Mouse (Mus musculus) midbrain, postnatal 0 days (tissue): Measurements from ENCODE around the gene Gdf3. TPM values are rescaled to one million over a fixed set of nuclear protein-coding genes. Genes with fewer than 3 reads are reported as not detected.

Source experiments
- ATAC-seq: fragments of 200-750 bp; cut with Nextera tagmentation; 2 replicates; pipeline ENCODE4 v1.8.0; 2017; ENCODE audit warnings: moderate number of reproducible peaks, mild to moderate bottlenecking, moderate TSS enrichment, moderate library complexity; ENCODE audit not compliant: low FRiP score
- DNase-seq: peaks from one replicate; pipeline ENCODE4 v3.0.0-alpha.2; 2015; ENCODE audit warnings: low spot score
- H3K27ac ChIP-seq: fragments of 300-500 bp; sonication (generic); 2 replicates; pipeline ENCODE4 v1.5.1; 2014; ENCODE audit warnings: low read depth, mild to moderate bottlenecking, low read length, mixed read lengths
- H3K27me3 ChIP-seq: fragments of 300-500 bp; sonication (generic); 2 replicates; pipeline ENCODE4 v1.6.1; 2014; ENCODE audit warnings: low read length, control low read depth, mixed read lengths; ENCODE audit not compliant: insufficient read depth
- H3K36me3 ChIP-seq: fragments of 300-500 bp; sonication (generic); 2 replicates; pipeline ENCODE4 v1.6.1; 2014; ENCODE audit warnings: low read length, control low read depth, mixed read lengths; ENCODE audit not compliant: insufficient read depth
- H3K4me1 ChIP-seq: fragments of 300-500 bp; sonication (generic); 2 replicates; pipeline ENCODE4 v1.6.1; 2014; ENCODE audit warnings: mild to moderate bottlenecking, control low read depth, antibody characterized with exemption, low read length, mixed read lengths; ENCODE audit not compliant: insufficient read depth
- H3K4me2 ChIP-seq: fragments of 300-500 bp; sonication (generic); 2 replicates; pipeline ENCODE4 v1.6.1; 2014; ENCODE audit warnings: low read depth, mild to moderate bottlenecking, low read length, mixed read lengths; ENCODE audit not compliant: poor library complexity, severe bottlenecking
- H3K4me3 ChIP-seq: fragments of 300-500 bp; sonication (generic); 2 replicates; pipeline ENCODE4 v1.5.1; 2014; ENCODE audit warnings: low read depth, mild to moderate bottlenecking, low read length, moderate library complexity
- H3K9ac ChIP-seq: fragments of 300-500 bp; sonication (generic); replicated peaks from 2 replicates; pipeline ENCODE4 v1.6.1; 2014; ENCODE audit warnings: mild to moderate bottlenecking, low read length, moderate library complexity, mixed read lengths; ENCODE audit not compliant: poor library complexity, severe bottlenecking
- H3K9me3 ChIP-seq: fragments of 300-500 bp; sonication (generic); 2 replicates; pipeline ENCODE4 v1.6.1; 2016; ENCODE audit warnings: low read length, control low read depth
- CTCF ChIP-seq: IDR thresholded peaks from 2 replicates; pipeline ENCODE4 v1.5.1; 2016; ENCODE audit warnings: antibody characterized with exemption, mild to moderate bottlenecking
- WGBS: fragments of 180-500 bp; shearing (Covaris S2); extraction: QIAGEN DNeasy Blood & Tissue Kit; methylation state at CpG from one replicate; pipeline ENCODE4 v1.1.7; 2014; 5-methylcytosine and 5-hydroxymethylcytosine counted together
- polyA plus RNA-seq: library from polyadenylated mRNA; unstranded; fragments of >200 nt; fragmentation: Nextera tagmentation; extraction: Ambion mirVana; gene quantifications from 2 replicates; pipeline ENCODE4 v1.2.1, GENCODE M21; 2015
- total RNA-seq: library from RNA; depleted of rRNA; stranded (reverse); fragments of >200 nt; gene quantifications from 2 replicates; pipeline ENCODE4 v1.2.3, GENCODE M21; 2014

The Gdf3 gene
- total and polyA plus RNA-seq, 2 experiments from 2014 or later, result not detected

DNA sequence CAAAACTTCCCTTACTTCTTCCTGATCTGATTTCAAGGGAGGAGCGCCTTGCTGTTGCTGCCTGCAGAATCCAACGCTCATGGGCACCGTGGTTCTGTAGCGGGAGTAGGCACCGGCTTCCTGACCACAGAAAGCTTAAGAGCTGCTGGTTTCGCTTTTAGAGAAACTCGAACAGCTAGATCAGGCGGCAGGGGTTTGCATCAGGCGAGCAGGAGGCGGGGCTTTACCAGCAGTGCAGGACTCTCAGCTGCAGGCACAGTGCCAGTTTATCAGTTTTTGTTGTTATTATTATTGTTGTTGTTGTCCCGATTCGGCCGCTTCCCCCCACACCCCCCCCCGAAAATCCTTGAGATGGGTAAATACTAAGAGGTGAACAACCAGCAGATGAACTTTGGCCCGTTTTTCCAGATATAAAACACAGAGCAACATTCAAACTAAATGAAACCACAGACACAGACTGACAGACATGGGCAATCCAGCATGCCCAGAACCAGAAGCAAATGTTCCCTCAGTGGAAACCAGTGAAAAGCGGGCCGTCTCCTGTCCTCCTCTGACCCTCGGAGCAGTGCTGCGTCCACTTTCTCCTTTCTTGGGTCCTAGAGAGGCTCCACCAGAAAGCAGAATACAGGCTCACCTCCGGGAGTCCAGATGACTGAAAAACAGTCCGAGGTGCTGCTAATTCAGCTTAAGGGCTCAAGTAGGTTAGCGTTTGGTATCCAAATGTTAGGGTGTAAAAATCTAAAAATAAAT lies 7.5 kb downstream of the Gdf3 start, which contains the start of gene Apobec1:
Gene Apobec1, minus strand, starts transcription at position 203 of the 750 bp plus-strand sequence.
- no peak within 1 kb of the TSS for H3K27ac ChIP-seq
- no peak for TF ChIP-seq CTCF
- H3K36me3 ChIP-seq, result no peaks in the 10 kb centered on the region
- 0 out of 2 replicates have a peak, but pooled peaks have one; percentile 34 for ATAC-seq
- H3K4me1 ChIP-seq, result no peaks in the 10 kb centered on the region
- H3K9ac ChIP-seq, result peak within 1 kb of the TSS; percentile 54
- no peaks in the 10 kb centered on the region for H3K9me3 ChIP-seq
- peak within 1 kb of the TSS; percentile 39 for H3K4me3 ChIP-seq
- DNase-seq, result peak; percentile 68
- WGBS, result 6% methylated on average over 22 of the region's 22 CpGs
- H3K4me2 ChIP-seq, result peak within 1 kb of the TSS; percentile 62
- H3K27me3 ChIP-seq, result no peaks in the 10 kb centered on the region

DNA sequence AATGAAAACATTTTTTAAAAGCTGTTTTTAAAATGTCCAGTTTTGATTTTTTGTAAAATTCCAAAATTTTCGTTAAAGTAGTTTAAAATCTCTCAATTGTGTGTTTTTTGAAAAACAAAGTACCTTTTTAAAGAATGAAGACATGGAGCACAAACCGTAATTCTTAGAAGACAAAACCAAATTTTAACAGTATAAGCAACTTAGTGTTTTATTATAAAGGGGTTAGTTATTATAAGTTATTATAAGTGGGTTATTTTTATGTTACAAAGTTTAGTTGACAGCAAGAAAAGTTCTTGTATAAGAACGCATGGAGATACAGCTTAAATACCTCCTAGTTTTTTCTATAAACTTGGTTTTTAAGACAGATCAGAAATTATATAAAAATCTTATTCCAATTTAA lies 8.3 kb downstream of the Gdf3 start:
- 91% methylated on average over 3 of the region's 3 CpGs for WGBS
- DNase-seq, result no peak
- peak overlapping the region; percentile 39; the same call in 1 of the 2 replicates for H3K4me3 ChIP-seq

DNA sequence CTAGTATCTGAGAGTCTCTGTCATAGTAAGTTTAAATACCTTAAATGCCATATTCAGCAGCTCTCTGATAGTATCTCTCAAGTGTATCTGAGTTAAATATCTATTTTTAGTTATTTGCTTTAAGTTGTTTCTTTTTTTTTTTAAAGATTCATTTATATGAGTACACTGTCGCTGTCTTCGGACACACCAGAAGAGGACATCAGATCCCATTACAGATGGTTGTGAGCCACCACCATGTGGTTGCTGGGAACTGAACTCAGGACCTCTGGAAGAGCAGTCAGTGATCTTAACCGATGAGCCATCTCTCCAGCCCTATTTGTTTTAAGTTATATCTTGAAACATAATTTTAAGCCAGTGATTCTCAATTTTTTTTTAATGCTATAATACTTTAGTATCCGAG lies 8.9 kb downstream of the Gdf3 start:
- H3K4me3 ChIP-seq, result no peak overlapping the region
- no peak for ATAC-seq
- H3K27ac ChIP-seq, result no peak overlapping the region
- H3K4me2 ChIP-seq, result no peak overlapping the region
- H3K9me3 ChIP-seq, result no peaks in the 10 kb centered on the region
- 94% methylated on average over 4 of the region's 4 CpGs for WGBS
- no peak for TF ChIP-seq CTCF
- DNase-seq, result no peak
- no peaks in the 10 kb centered on the region for H3K4me1 ChIP-seq
- no peaks in the 10 kb centered on the region for H3K27me3 ChIP-seq
- H3K9ac ChIP-seq, result no peak overlapping the region
- no peaks in the 10 kb centered on the region for H3K36me3 ChIP-seq

More for the DNA sequence above, 8.3 kb downstream of the Gdf3 start:
- H3K36me3 ChIP-seq, result no peaks in the 10 kb centered on the region
- H3K27me3 ChIP-seq, result no peaks in the 10 kb centered on the region
- no peak for TF ChIP-seq CTCF
- no peak for ATAC-seq
- H3K27ac ChIP-seq, result no peak overlapping the region
- H3K9ac ChIP-seq, result no peak overlapping the region
- no peak overlapping the region for H3K4me2 ChIP-seq
- no peaks in the 10 kb centered on the region for H3K9me3 ChIP-seq
- H3K4me1 ChIP-seq, result no peaks in the 10 kb centered on the region

DNA sequence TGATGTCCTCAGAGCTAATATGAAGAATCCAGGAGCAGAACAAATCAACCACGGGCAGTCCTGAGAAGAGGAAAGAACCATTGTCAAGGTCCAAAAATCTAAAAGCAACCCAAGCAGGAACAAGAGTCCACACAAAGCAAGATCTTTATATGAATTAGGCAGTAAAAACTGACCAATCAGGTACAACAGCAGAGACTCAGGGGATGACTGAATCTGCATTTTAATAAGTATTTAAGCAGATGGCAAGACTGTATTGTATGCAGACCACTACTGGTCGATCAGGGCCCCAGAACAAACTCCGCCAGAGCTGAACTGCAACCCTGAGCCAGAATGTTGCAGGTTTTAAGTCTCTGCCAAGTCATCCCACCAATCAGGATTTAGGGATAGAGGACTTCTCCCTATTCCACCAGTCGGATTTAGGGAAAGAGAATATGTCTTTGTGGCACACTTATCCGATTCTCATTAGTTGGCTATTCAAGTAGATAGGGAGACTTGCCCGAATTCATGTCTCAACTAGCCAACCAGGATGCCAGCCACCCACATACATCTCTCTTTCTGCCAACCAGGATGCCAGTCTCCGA lies 9.7 kb downstream of the Gdf3 start:
- 73% methylated on average over 7 of the region's 7 CpGs for WGBS
- Histone ChIP-seq H3K4me2 (no peak overlapping the region), H3K9me3 (no peaks in the 10 kb centered on the region), H3K9ac (no peak overlapping the region), H3K36me3 (no peaks in the 10 kb centered on the region), H3K4me1 (no peaks in the 10 kb centered on the region), H3K4me3 (no peak overlapping the region), H3K27me3 (no peaks in the 10 kb centered on the region), H3K27ac (no peak overlapping the region)
- no peak for DNase-seq
- TF ChIP-seq CTCF, result no peak
- ATAC-seq, result no peak

DNA sequence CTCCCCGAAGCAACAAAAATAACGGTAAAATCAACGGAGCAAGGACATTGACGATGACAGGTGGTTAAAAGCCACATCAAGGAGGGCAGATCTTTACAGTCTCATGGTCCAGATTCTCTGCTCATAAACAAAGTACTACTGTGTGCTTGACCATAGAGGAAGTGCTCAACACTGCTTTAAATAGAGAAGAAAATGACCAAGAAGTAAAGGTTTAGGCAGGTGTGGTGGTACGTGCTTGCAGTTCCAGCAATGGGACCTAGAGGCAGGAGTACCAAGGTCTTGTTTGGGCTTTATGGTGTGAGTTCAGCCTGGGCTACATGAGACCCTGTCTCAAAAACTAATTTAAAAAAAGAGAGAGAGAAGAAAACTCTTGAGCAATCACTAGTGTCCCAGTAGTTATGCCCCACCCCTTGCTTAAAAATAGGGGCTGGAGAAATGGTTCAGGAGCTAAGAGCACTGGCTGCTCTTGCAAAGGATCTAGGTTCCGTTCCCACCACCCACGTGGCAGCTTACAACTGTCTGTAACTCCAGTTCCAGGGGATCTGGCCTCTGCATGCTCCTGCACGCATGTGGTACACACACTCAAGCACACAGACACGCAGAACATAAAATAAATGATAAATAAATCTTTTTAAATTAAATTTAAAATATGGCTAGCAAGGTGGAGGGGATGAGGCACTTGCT lies 10.7 kb downstream of the Gdf3 start:
- H3K27me3 ChIP-seq, result no peaks in the 10 kb centered on the region
- H3K36me3 ChIP-seq, result no peaks in the 10 kb centered on the region
- no peak for TF ChIP-seq CTCF
- DNase-seq (no peak), ATAC-seq (no peak)
- H3K4me3 ChIP-seq, result no peak overlapping the region
- H3K4me2 ChIP-seq, result no peak overlapping the region
- WGBS, result 92% methylated on average over 9 of the region's 9 CpGs
- H3K27ac ChIP-seq, result no peak overlapping the region
- no peaks in the 10 kb centered on the region for H3K9me3 ChIP-seq
- H3K4me1 ChIP-seq, result no peaks in the 10 kb centered on the region
- H3K9ac ChIP-seq, result no peak overlapping the region

DNA sequence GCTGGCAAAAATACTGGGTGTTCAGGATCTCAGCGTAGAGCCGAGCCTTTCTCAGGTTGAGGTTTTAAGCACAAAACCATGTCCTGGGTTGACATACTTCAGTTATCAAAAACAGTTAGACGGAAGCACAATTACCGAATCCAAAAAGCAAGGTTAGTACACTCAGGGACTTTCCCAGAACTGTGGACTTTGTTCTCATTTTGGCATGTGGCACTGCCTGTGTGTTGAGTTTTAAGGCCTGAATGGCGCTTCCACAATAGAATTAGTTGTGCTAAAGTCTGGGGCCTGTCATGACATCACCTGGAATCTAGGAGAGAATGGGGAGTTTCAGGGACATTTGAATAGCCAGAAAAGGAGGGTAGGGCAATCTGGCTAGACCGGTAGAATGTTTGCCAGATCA lies 11.5 kb downstream of the Gdf3 start:
- H3K36me3 ChIP-seq, result no peaks in the 10 kb centered on the region
- H3K9ac ChIP-seq, result no peak overlapping the region
- H3K4me2 ChIP-seq, result no peak overlapping the region
- no peak for TF ChIP-seq CTCF
- ATAC-seq (no peak), DNase-seq (no peak)
- no peaks in the 10 kb centered on the region for H3K27me3 ChIP-seq
- no peaks in the 10 kb centered on the region for H3K9me3 ChIP-seq
- H3K4me1 ChIP-seq, result no peaks in the 10 kb centered on the region
- no peak overlapping the region for H3K4me3 ChIP-seq
- WGBS, result 74% methylated on average over 6 of the region's 6 CpGs
- H3K27ac ChIP-seq, result no peak overlapping the region
